Mouse (Mus musculus): ENCODE data around the gene Zfp652. TPM values are rescaled to one million over a fixed set of nuclear protein-coding genes. Genes with fewer than 3 reads are reported as not detected.
A peak's percentile ranks its signal among the peaks of the same experiment; 100 is the strongest.

The Zfp652 gene
- total and polyA plus RNA-seq, 3 experiments: 57.0 to 261 (median 180) TPM

DNA sequence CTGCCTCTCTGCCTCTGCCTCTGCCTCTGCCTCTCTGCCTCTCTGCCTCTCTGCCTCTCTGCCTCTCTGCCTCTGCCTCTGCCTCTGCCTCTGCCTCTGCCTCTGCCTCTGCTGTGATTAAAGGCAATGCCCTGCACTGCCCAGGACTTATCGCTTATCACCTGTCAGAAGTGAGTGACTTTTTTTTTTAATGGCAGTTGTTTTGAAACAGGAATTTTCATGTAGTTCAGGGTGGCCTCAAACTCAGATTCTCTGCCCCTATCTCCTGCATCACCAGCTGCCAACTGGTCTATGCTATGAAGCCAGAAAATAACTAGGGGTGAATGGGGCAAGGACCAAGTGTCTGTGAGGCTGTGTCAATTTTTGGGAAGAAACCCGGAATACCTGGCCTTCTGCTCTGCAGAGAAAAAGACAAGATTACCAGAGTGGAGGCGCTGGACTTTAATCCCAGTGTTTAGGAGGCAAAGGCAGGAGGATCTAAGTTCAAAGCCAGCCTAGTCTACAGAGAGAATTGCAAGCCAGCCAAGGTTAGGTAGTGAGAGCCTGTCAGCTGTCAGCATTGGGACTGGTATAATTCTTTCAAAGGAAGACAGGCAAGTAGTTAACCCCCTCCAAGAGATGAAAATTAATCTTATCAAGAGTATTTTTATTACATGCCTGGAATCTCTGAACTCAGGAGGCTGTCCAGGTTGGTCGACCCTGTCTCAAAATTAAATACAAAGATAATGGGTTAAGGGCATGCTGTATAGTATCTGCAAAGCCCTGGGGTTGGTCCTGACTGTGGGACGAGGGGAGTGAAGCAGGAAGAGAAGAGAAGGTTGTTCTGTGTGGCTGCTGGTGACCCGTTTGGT is 114.1 kb downstream of the Zfp652 start:
- Histone ChIP-seq H3K4me3 (ENCODE audit: low read depth, low read length) (no peak overlapping the region; the same call in 1 of the 2 replicates), H3K4me1 (ENCODE audit: insufficient read depth, low read depth, low read length) (peaks cover 83% of the 10 kb centered on the region), H3K27me3 (ENCODE audit: insufficient read depth, low read length) (no peaks in the 10 kb centered on the region; the same call in 1 of the 2 replicates), H3K36me3 (replicated peaks) (peaks cover 38% of the 10 kb centered on the region), H3K9me3 (replicated peaks) (peaks cover 13% of the 10 kb centered on the region)
- DNase-seq (ENCODE audit: low spot score) (no peak), ATAC-seq (ENCODE audit: extremely low read depth, insufficient number of reproducible peaks, low FRiP score, poor library complexity, severe bottlenecking) (no peak)
- TF ChIP-seq POLR2AphosphoS5 (IDR thresholded peaks at IDR 0.05; ENCODE audit: insufficient replicate concordance, low read depth, low read length) (no peak), TAL1 (conservative IDR thresholded peaks at IDR 0.05; ENCODE audit: low read depth, low read length) (no peak), GATA2 (IDR thresholded peaks at IDR 0.05; ENCODE audit: borderline replicate concordance, low read depth, low read length) (no peak), CTCF (IDR thresholded peaks at IDR 0.05; ENCODE audit: low read depth, low read length) (no peak), GATA1 (IDR thresholded peaks at IDR 0.05; ENCODE audit: borderline replicate concordance, low read length) (no peak)

- no peak overlapping the region; the same call in 1 of the 2 replicates for H3K4me3 ChIP-seq (ENCODE audit: low read depth, low read length)
- peaks cover 13% of the 10 kb centered on the region for H3K9me3 ChIP-seq (replicated peaks)
- no peaks in the 10 kb centered on the region; the same call in 1 of the 2 replicates for H3K27me3 ChIP-seq (ENCODE audit: insufficient read depth, low read length)
- no peak for TF ChIP-seq CTCF (IDR thresholded peaks at IDR 0.05; ENCODE audit: low read depth, low read length)
- TF ChIP-seq GATA1 (IDR thresholded peaks at IDR 0.05; ENCODE audit: borderline replicate concordance, low read length): no peak
- TF ChIP-seq GATA2 (IDR thresholded peaks at IDR 0.05; ENCODE audit: borderline replicate concordance, low read depth, low read length): no peak
- no peak for TF ChIP-seq POLR2AphosphoS5 (IDR thresholded peaks at IDR 0.05; ENCODE audit: insufficient replicate concordance, low read depth, low read length)
- TF ChIP-seq TAL1 (conservative IDR thresholded peaks at IDR 0.05; ENCODE audit: low read depth, low read length): no peak
- peaks cover 43% of the 10 kb centered on the region for H3K36me3 ChIP-seq (replicated peaks)
- peaks cover 87% of the 10 kb centered on the region for H3K4me1 ChIP-seq (ENCODE audit: insufficient read depth, low read depth, low read length)
- no peak for DNase-seq (ENCODE audit: low spot score)
- ATAC-seq (ENCODE audit: extremely low read depth, insufficient number of reproducible peaks, low FRiP score, poor library complexity, severe bottlenecking): no peak
These were observed 114.6 kb downstream of the Zfp652 start for GRCm38 (mm10) chr11:95827168-95827447.

- Histone ChIP-seq H3K27me3 (ENCODE audit: insufficient read depth, low read length) (no peaks in the 10 kb centered on the region; the same call in 1 of the 2 replicates), H3K4me3 (ENCODE audit: low read depth, low read length) (no peak overlapping the region; the same call in 1 of the 2 replicates)
These were observed 115.1 kb downstream of the Zfp652 start for GRCm38 (mm10) chr11:95827464-95828085.

GRCm38 (mm10) chr11:95828181-95828964 is 115.9 kb downstream of the Zfp652 start:
- Histone ChIP-seq H3K9me3 (replicated peaks) (peaks cover 13% of the 10 kb centered on the region), H3K27me3 (ENCODE audit: insufficient read depth, low read length) (no peaks in the 10 kb centered on the region; the same call in 1 of the 2 replicates), H3K4me3 (ENCODE audit: low read depth, low read length) (no peak overlapping the region; the same call in 1 of the 2 replicates), H3K4me1 (ENCODE audit: insufficient read depth, low read depth, low read length) (peaks cover 92% of the 10 kb centered on the region), H3K36me3 (replicated peaks) (peaks cover 56% of the 10 kb centered on the region)
- no peak for DNase-seq (ENCODE audit: low spot score)
- ATAC-seq (ENCODE audit: extremely low read depth, insufficient number of reproducible peaks, low FRiP score, poor library complexity, severe bottlenecking): no peak
- TF ChIP-seq TAL1 (conservative IDR thresholded peaks at IDR 0.05; ENCODE audit: low read depth, low read length) (peak; percentile 48), GATA1 (IDR thresholded peaks at IDR 0.05; ENCODE audit: borderline replicate concordance, low read length) (no peak), CTCF (IDR thresholded peaks at IDR 0.05; ENCODE audit: low read depth, low read length) (no peak), GATA2 (IDR thresholded peaks at IDR 0.05; ENCODE audit: borderline replicate concordance, low read depth, low read length) (no peak), POLR2AphosphoS5 (IDR thresholded peaks at IDR 0.05; ENCODE audit: insufficient replicate concordance, low read depth, low read length) (no peak)

More at GRCm38 (mm10) chr11:95827464-95828085, 115.1 kb downstream of the Zfp652 start:
- no peak for TF ChIP-seq GATA1 (IDR thresholded peaks at IDR 0.05; ENCODE audit: borderline replicate concordance, low read length)
- TF ChIP-seq CTCF (IDR thresholded peaks at IDR 0.05; ENCODE audit: low read depth, low read length): peak; percentile 46
- TF ChIP-seq GATA2 (IDR thresholded peaks at IDR 0.05; ENCODE audit: borderline replicate concordance, low read depth, low read length): no peak
- H3K36me3 ChIP-seq (replicated peaks): peaks cover 48% of the 10 kb centered on the region
- peak; percentile 36 for DNase-seq (ENCODE audit: low spot score)
- no peak for ATAC-seq (ENCODE audit: extremely low read depth, insufficient number of reproducible peaks, low FRiP score, poor library complexity, severe bottlenecking)
- peaks cover 13% of the 10 kb centered on the region for H3K9me3 ChIP-seq (replicated peaks)
- H3K4me1 ChIP-seq (ENCODE audit: insufficient read depth, low read depth, low read length): peaks cover 92% of the 10 kb centered on the region

- TF ChIP-seq TAL1 (conservative IDR thresholded peaks at IDR 0.05; ENCODE audit: low read depth, low read length) (no peak), GATA1 (IDR thresholded peaks at IDR 0.05; ENCODE audit: borderline replicate concordance, low read length) (no peak), POLR2AphosphoS5 (IDR thresholded peaks at IDR 0.05; ENCODE audit: insufficient replicate concordance, low read depth, low read length) (no peak), CTCF (IDR thresholded peaks at IDR 0.05; ENCODE audit: low read depth, low read length) (no peak), GATA2 (IDR thresholded peaks at IDR 0.05; ENCODE audit: borderline replicate concordance, low read depth, low read length) (no peak)
- Histone ChIP-seq H3K4me1 (ENCODE audit: insufficient read depth, low read depth, low read length) (peaks cover 96% of the 10 kb centered on the region), H3K36me3 (replicated peaks) (peaks cover 58% of the 10 kb centered on the region), H3K9me3 (replicated peaks) (peaks cover 13% of the 10 kb centered on the region), H3K4me3 (ENCODE audit: low read depth, low read length) (no peak overlapping the region), H3K27me3 (ENCODE audit: insufficient read depth, low read length) (no peaks in the 10 kb centered on the region; the same call in 1 of the 2 replicates)
- ATAC-seq (ENCODE audit: extremely low read depth, insufficient number of reproducible peaks, low FRiP score, poor library complexity, severe bottlenecking): no peak
- no peak for DNase-seq (ENCODE audit: low spot score)
These were observed 117.1 kb downstream of the Zfp652 start for GRCm38 (mm10) chr11:95829526-95830050.

Measured in G1E (cell line).